In genomic region chr11:26444374-26444773, GRCm38 (mm10) we compare ENCODE assay signal across 22 mouse cellular contexts. TPM values are rescaled to one million over a fixed set of nuclear protein-coding genes. Genes with fewer than 3 reads are reported as not detected.
DNase-seq lines count a peak whose midpoint lies in the region; ATAC-seq and TF ChIP-seq lines count a peak whose summit lies in the region.
"Had no signal": no experiment of that assay in that cellular context is flagged by ENCODE, and none has a peak within 500 bp of the region (broad histone marks: within the 10 kb centered on the region; RNA-seq: fewer than 3 reads in every experiment).

No protein-coding gene starts in this region.

- no peaks in the 10 kb centered on the region for H3K79me2 ChIP-seq in liver, adult 2 months (ENCODE audit: control insufficient read depth, insufficient read depth, low read length)

- no peak for TF ChIP-seq EP300 in liver, postnatal 0 days (IDR thresholded peaks at IDR 0.05; ENCODE audit: low read depth)

- no peak overlapping the region for H3K27ac ChIP-seq in kidney, adult 2 months (ENCODE audit: insufficient read depth, low read depth, low read length)
- H3K27ac ChIP-seq in liver, adult 2 months (replicated peaks; ENCODE audit: insufficient read depth, low read depth, low read length) = 0 out of 2 replicates have a peak overlapping the region, but pooled peaks have one; percentile 21
- H3K27ac ChIP-seq in liver, embryonic 11.5 days (ENCODE audit: low read depth, low read length) = no peak overlapping the region
- no peak overlapping the region for H3K27ac ChIP-seq in liver, postnatal 0 days (ENCODE audit: low read depth)
- H3K27ac ChIP-seq in liver, embryonic 12.5 days = no peak overlapping the region

- H3K9ac ChIP-seq in liver, adult 2 months (ENCODE audit: low read depth, low read length) = no peak overlapping the region
- no peak overlapping the region for H3K9ac ChIP-seq in liver, embryonic 11.5 days (ENCODE audit: low read depth, low read length)
- H3K9ac ChIP-seq in liver, postnatal 0 days (replicated peaks) = no peak overlapping the region
- H3K9ac ChIP-seq in liver, embryonic 12.5 days = no peak overlapping the region

- H3K27me3 ChIP-seq in kidney, adult 2 months (replicated peaks; ENCODE audit: control insufficient read depth, insufficient read depth, low read length) = no peaks in the 10 kb centered on the region
- no peaks in the 10 kb centered on the region for H3K27me3 ChIP-seq in liver, adult 2 months (ENCODE audit: control insufficient read depth, insufficient read depth, low read length)
- H3K27me3 ChIP-seq in liver, embryonic 11.5 days (replicated peaks; ENCODE audit: control insufficient read depth, insufficient read depth, low read length) = no peaks in the 10 kb centered on the region
- H3K27me3 ChIP-seq in liver, postnatal 0 days (ENCODE audit: insufficient read depth, low read length) = no peaks in the 10 kb centered on the region
- H3K27me3 ChIP-seq in liver, embryonic 12.5 days (replicated peaks) = no peaks in the 10 kb centered on the region
- H3K27me3 ChIP-seq: CH12.LX, Patski had no signal

- no peak for TF ChIP-seq CTCF in kidney, adult 2 months (conservative IDR thresholded peaks at IDR 0.05; ENCODE audit: insufficient read depth, insufficient read length, low read depth, low read length)
- no peak for TF ChIP-seq CTCF in liver, adult 2 months (IDR thresholded peaks at IDR 0.05; ENCODE audit: low read depth, low read length)
- TF ChIP-seq CTCF in liver, postnatal 0 days (IDR thresholded peaks at IDR 0.05; ENCODE audit: low read depth) = no peak

- no peak for TF ChIP-seq POLR2A in kidney, adult 2 months (IDR thresholded peaks at IDR 0.05; ENCODE audit: low read depth, low read length)
- no peak for TF ChIP-seq POLR2A in liver, adult 2 months (IDR thresholded peaks at IDR 0.05; ENCODE audit: extremely low read depth, insufficient read depth, low read length)

- no peak for ATAC-seq in liver, embryonic 11.5 days (replicated peaks; ENCODE audit: low FRiP score)
- peak; percentile 54 for ATAC-seq in liver, postnatal 0 days
- ATAC-seq in liver, embryonic 12.5 days = no peak
- ATAC-seq: activated CD4-positive, CD25-positive, alpha-beta regulatory T cell, adult 4 months; CD4-positive, CD25-positive, alpha-beta regulatory T cell, adult 4 months; Patski had no signal

- H3K4me1 ChIP-seq in kidney, adult 2 months (ENCODE audit: control insufficient read depth, insufficient read depth, low read length) = no peaks in the 10 kb centered on the region
- peaks cover 3% of the 10 kb centered on the region; the same call in 1 of the 2 replicates for H3K4me1 ChIP-seq in liver, adult 2 months (ENCODE audit: control insufficient read depth, insufficient read depth, low read length)
- no peaks in the 10 kb centered on the region for H3K4me1 ChIP-seq in liver, embryonic 11.5 days (replicated peaks; ENCODE audit: control insufficient read depth, insufficient read depth, low read length)
- no peaks in the 10 kb centered on the region for H3K4me1 ChIP-seq in liver, postnatal 0 days (ENCODE audit: insufficient read depth)
- H3K4me1 ChIP-seq in liver, embryonic 12.5 days = no peaks in the 10 kb centered on the region

- no peak overlapping the region for H3K4me2 ChIP-seq in liver, embryonic 11.5 days
- H3K4me2 ChIP-seq in liver, postnatal 0 days (ENCODE audit: low read depth, low read length) = no peak overlapping the region
- H3K4me2 ChIP-seq in liver, embryonic 12.5 days = no peak overlapping the region

- peak; percentile 10 for DNase-seq in kidney, adult 2 months
- DNase-seq in kidney, postnatal 25 days = no peak
- DNase-seq in kidney, adult 9 months = peak; percentile 16
- no peak for DNase-seq in kidney, postnatal 10 days
- peak; percentile 85 for DNase-seq in liver, adult 2 months (ENCODE audit: extremely low read depth, low read depth, low spot score)
- DNase-seq in liver, embryonic 11.5 days (ENCODE audit: low spot score) = no peak
- no peak for DNase-seq in liver, postnatal 0 days
- DNase-seq: adrenal gland, adult 2 months; adrenal gland, adult 8-10 months; adrenal gland, postnatal 10 days; adrenal gland, postnatal 14 days; adrenal gland, postnatal 25 days; adrenal gland, postnatal 36 days; B cell, adult 2 months; cerebellum, adult 11 months; cerebellum, adult 11-12 months had no signal

- no peaks in the 10 kb centered on the region for H3K9me3 ChIP-seq in liver, embryonic 11.5 days (ENCODE audit: control insufficient read depth, low read length)
- no peaks in the 10 kb centered on the region for H3K9me3 ChIP-seq in liver, postnatal 0 days (ENCODE audit: low read length)
- H3K9me3 ChIP-seq in liver, embryonic 12.5 days (replicated peaks) = no peaks in the 10 kb centered on the region; the same call in 1 of the 2 replicates
- H3K9me3 ChIP-seq: G1E had no signal

- H3K4me3 ChIP-seq in kidney, adult 2 months (ENCODE audit: insufficient read depth, low read depth, low read length) = no peak overlapping the region
- H3K4me3 ChIP-seq in liver, adult 2 months (ENCODE audit: insufficient read depth, low read depth, low read length) = no peak overlapping the region
- H3K4me3 ChIP-seq in liver, embryonic 11.5 days (ENCODE audit: low read depth, low read length) = no peak overlapping the region
- H3K4me3 ChIP-seq in liver, postnatal 0 days (ENCODE audit: low read depth, low read length) = no peak overlapping the region
- no peak overlapping the region for H3K4me3 ChIP-seq in liver, embryonic 12.5 days

- H3K36me3 ChIP-seq in kidney, adult 2 months (ENCODE audit: control insufficient read depth, insufficient read depth, low read length) = no peaks in the 10 kb centered on the region
- H3K36me3 ChIP-seq in liver, adult 2 months (ENCODE audit: control insufficient read depth, insufficient read depth, low read length) = no peaks in the 10 kb centered on the region; the same call in 1 of the 2 replicates
- no peaks in the 10 kb centered on the region; the same call in 1 of the 2 replicates for H3K36me3 ChIP-seq in liver, embryonic 11.5 days (ENCODE audit: control insufficient read depth, insufficient read depth, low read length)
- H3K36me3 ChIP-seq in liver, postnatal 0 days (replicated peaks; ENCODE audit: insufficient read depth, low read length) = no peaks in the 10 kb centered on the region
- H3K36me3 ChIP-seq in liver, embryonic 12.5 days = peaks cover 21% of the 10 kb centered on the region

RNA-seq across cellular contexts. Expression of gene Fancl, which starts 58.4 kb away (rescaled TPM):
- 2.6 and 2.9 TPM in 2 replicates for polyA plus RNA-seq in kidney, adult 2 months (2012; rRNA removed)
- total RNA-seq in liver, adult 2 months (2014; rRNA removed) = 10.0 and 10.7 TPM in 2 replicates
- polyA plus RNA-seq in liver, adult 2 months (2012; rRNA removed) = 1.2 and 1.7 TPM in 2 replicates
- polyA plus RNA-seq in liver, embryonic 11.5 days (2014; fragmentation: Nextera tagmentation; extraction: Ambion mirVana) = 28.8 and 32.8 TPM in 2 replicates
- polyA plus RNA-seq in liver, postnatal 0 days (2015; fragmentation: Nextera tagmentation; extraction: Ambion mirVana) = 12.8 and 13.1 TPM in 2 replicates
- 25.9 and 28.9 TPM in 2 replicates for polyA plus RNA-seq in liver, embryonic 12.5 days (2016; fragmentation: Nextera tagmentation; extraction: Ambion mirVana)

Comparison
In these comparisons a context has a peak if more than half of its experiments do, and no peak if none do; other contexts are left out.
1. DNase-seq: peak in kidney, adult 2 months (single experiment), kidney, adult 9 months (single experiment) and liver, adult 2 months (single experiment); none in kidney, postnatal 25 days (0 of 2), kidney, postnatal 10 days (single experiment), liver, embryonic 11.5 days (single experiment) and liver, postnatal 0 days (single experiment).